Comparison of ENCODE assay signal across 30 mouse cellular contexts in the genomic region with DNA sequence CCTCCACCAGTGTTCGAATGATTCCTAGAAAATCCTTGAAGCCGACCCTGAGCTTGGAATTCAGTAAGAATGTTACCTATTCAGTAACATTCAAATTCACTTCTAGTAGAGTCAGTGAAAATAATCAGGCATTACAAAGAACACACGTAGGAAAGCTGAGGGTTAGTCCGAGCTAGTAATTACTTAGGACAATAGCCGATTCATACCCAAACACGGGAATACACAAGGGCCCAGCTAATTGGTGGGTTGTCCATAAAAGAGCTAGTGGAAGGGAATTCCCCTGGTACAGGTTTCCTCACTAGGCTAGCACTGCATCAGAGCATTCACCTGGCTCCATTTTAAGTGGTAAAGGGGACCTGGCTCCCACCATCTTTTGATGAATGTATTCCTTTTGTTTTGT. TPM values are rescaled to one million over a fixed set of nuclear protein-coding genes. Genes with fewer than 3 reads are reported as not detected.
DNase-seq lines count a peak whose midpoint lies in the region; ATAC-seq lines count a peak whose summit lies in the region.
"Had no signal": no experiment of that assay in that cellular context is flagged by ENCODE, and none has a peak within 500 bp of the region (broad histone marks: within the 10 kb centered on the region; RNA-seq: fewer than 3 reads in every experiment).

No protein-coding gene starts in this region.

- no peak overlapping the region for H3K27ac ChIP-seq in heart, embryonic 11.5 days (ENCODE audit: low read depth, low read length)
- no peak overlapping the region for H3K27ac ChIP-seq in limb, embryonic 10.5 days

- H3K4me3 ChIP-seq in heart, embryonic 11.5 days (ENCODE audit: low read depth, low read length), result no peak overlapping the region
- no peak overlapping the region for H3K4me3 ChIP-seq in limb, embryonic 10.5 days

- ATAC-seq in heart, embryonic 11.5 days (replicated peaks; ENCODE audit: insufficient number of reproducible peaks, low FRiP score, low TSS enrichment), result no peak
- no peak for ATAC-seq in megakaryocyte progenitor cell, adult 5-6 weeks (replicated peaks; ENCODE audit: poor library complexity)
- ATAC-seq: activated CD4-positive, CD25-positive, alpha-beta regulatory T cell, adult 4 months; CD4-positive, CD25-positive, alpha-beta regulatory T cell, adult 4 months; Patski had no signal

- no peaks in the 10 kb centered on the region for H3K36me3 ChIP-seq in heart, embryonic 11.5 days (ENCODE audit: control insufficient read depth, insufficient read depth, low read length)
- H3K36me3 ChIP-seq in limb, embryonic 10.5 days, result no peaks in the 10 kb centered on the region

- no peaks in the 10 kb centered on the region for H3K9me3 ChIP-seq in heart, embryonic 11.5 days (replicated peaks; ENCODE audit: control insufficient read depth, low read length)
- no peaks in the 10 kb centered on the region for H3K9me3 ChIP-seq in limb, embryonic 10.5 days (replicated peaks)
- H3K9me3 ChIP-seq: G1E had no signal

- 91% methylated on average over 6 of the region's 6 CpGs for WGBS in heart, embryonic 11.5 days (ENCODE audit: insufficient replicate concordance)
- WGBS in limb, embryonic 10.5 days, result 96% methylated on average over 6 of the region's 6 CpGs

- DNase-seq in ES-CJ7 (ENCODE audit: low read depth, low spot score), result peak; percentile 72
- DNase-seq in Muller cell, postnatal 12 days (ENCODE audit: inconsistent ontology term), result peak; percentile 45
- DNase-seq in R1 (ENCODE audit: low read depth, low spot score), result peak; percentile 94
- peak; percentile 93 for DNase-seq in ZHBTc4 (ENCODE audit: low read depth, low spot score)
- no peak for DNase-seq in limb, embryonic 10.5 days (ENCODE audit: low spot score)
- DNase-seq in left cerebral cortex, adult 8-10 months (ENCODE audit: low spot score in 2 of 2), result no peak
- DNase-seq: adrenal gland, adult 2 months; adrenal gland, adult 8-10 months; adrenal gland, postnatal 10 days; adrenal gland, postnatal 14 days; adrenal gland, postnatal 25 days; adrenal gland, postnatal 36 days; B cell, adult 2 months; cerebellum, adult 11 months; cerebellum, adult 11-12 months; cerebellum, adult 18-20 months; cerebellum, adult 2 months; cerebellum, adult 8-10 months; cerebellum, adult 9-10 months had no signal

- no peak overlapping the region for H3K4me2 ChIP-seq in heart, embryonic 11.5 days

- H3K9ac ChIP-seq in heart, embryonic 11.5 days (ENCODE audit: low read depth, low read length), result no peak overlapping the region

- no peaks in the 10 kb centered on the region for H3K4me1 ChIP-seq in heart, embryonic 11.5 days (ENCODE audit: control insufficient read depth, insufficient read depth, low read length)
- no peaks in the 10 kb centered on the region for H3K4me1 ChIP-seq in limb, embryonic 10.5 days

- H3K27me3 ChIP-seq in heart, embryonic 11.5 days (ENCODE audit: control insufficient read depth, insufficient read depth, low read length), result no peaks in the 10 kb centered on the region
- no peaks in the 10 kb centered on the region for H3K27me3 ChIP-seq in limb, embryonic 10.5 days (ENCODE audit: low read depth, poor library complexity, severe bottlenecking)
- H3K27me3 ChIP-seq: CH12.LX, Patski had no signal

RNA-seq across cellular contexts. Expression of gene Tmem192, which starts 5.1 kb away (rescaled TPM):
- polyA plus RNA-seq in heart, embryonic 11.5 days (2014; fragmentation: Nextera tagmentation; extraction: Ambion mirVana), result 24.8 and 26.8 TPM in 2 replicates
- polyA plus RNA-seq in limb, embryonic 10.5 days (2016; fragmentation: Nextera tagmentation; extraction: Ambion mirVana), result 17.8 and 19.2 TPM in 2 replicates
- total RNA-seq in left cerebral cortex, adult 8-10 months (2022), result 10 to 100 TPM; 29.7 to 31.6 (median 30.9) TPM
- 30.9 and 32.4 TPM in 2 replicates for total RNA-seq in megakaryocyte progenitor cell, adult 5-6 weeks (2015)
- total RNA-seq in megakaryocyte progenitor cell, adult 5-6 weeks (2017), result 17.6 and 20.7 TPM in 2 replicates

RNA-seq across cellular contexts. Expression of gene Trim75, which starts 35.5 kb away (rescaled TPM):
- polyA plus RNA-seq in heart, embryonic 11.5 days (2014; fragmentation: Nextera tagmentation; extraction: Ambion mirVana), result 0.10 TPM in 1 of 2 replicates, not detected in the other
- not detected in 2 replicates for polyA plus RNA-seq in limb, embryonic 10.5 days (2016; fragmentation: Nextera tagmentation; extraction: Ambion mirVana)
- total RNA-seq in left cerebral cortex, adult 8-10 months (2022), result not detected
- not detected in 2 replicates for total RNA-seq in megakaryocyte progenitor cell, adult 5-6 weeks (2015)
- total RNA-seq in megakaryocyte progenitor cell, adult 5-6 weeks (2017), result not detected in 2 replicates
- total RNA-seq: adrenal gland, adult 18-20 months; adrenal gland, adult 2 months; adrenal gland, adult 8-10 months; adrenal gland, postnatal 10 days; adrenal gland, postnatal 14 days; adrenal gland, postnatal 25 days; adrenal gland, postnatal 36 days; adrenal gland, postnatal 4 days; CH12.LX; MEL had no signal
- polyA plus RNA-seq: adrenal gland, adult 2 months; brain, embryonic 14.5 days; CD4-positive, CD25-positive, alpha-beta regulatory T cell, adult 4 months; cerebellum, adult 2 months; G1E had no signal

Comparison
In these comparisons a context has a peak if more than half of its experiments do, and no peak if none do; other contexts are left out.
1. DNase-seq: peak in ES-CJ7 (single experiment), Muller cell, postnatal 12 days (single experiment), R1 (single experiment) and ZHBTc4 (single experiment); none in limb, embryonic 10.5 days (single experiment) and left cerebral cortex, adult 8-10 months (0 of 2).